Mouse (Mus musculus): ENCODE measurements at regions not wholly inside any gene's neighbourhood (a gene's known extent, or its start where the extent isn't known, plus 50 kb on each side); places are given as distances from the start of the nearest gene placed in this dataset.
A peak's percentile ranks its signal among the peaks of the same experiment; 100 is the strongest.

- no peak for TF ChIP-seq CTCF (conservative IDR thresholded peaks at IDR 0.05)
- no peak overlapping the region for H3K27ac ChIP-seq
- no peak for DNase-seq (ENCODE audit: low spot score in 2 of 2)
- no peak overlapping the region for H3K4me3 ChIP-seq
Observed at GRCm38 (mm10) chr16:83250346-83250745, 422.2 kb downstream of the Gm21833 start.

GRCm38 (mm10) chr16:83254183-83254582 lies 426.0 kb downstream of the Gm21833 start:
- TF ChIP-seq CTCF (conservative IDR thresholded peaks at IDR 0.05), result no peak
- DNase-seq (ENCODE audit: low spot score in 2 of 2), result peak in 1 of 2 experiments; percentile 1
- H3K27ac ChIP-seq, result no peak overlapping the region
- no peak overlapping the region for H3K4me3 ChIP-seq

GRCm38 (mm10) chr16:83271869-83272268 lies 443.7 kb downstream of the Gm21833 start:
- no peak overlapping the region for H3K27ac ChIP-seq
- DNase-seq (ENCODE audit: low spot score in 2 of 2), result no peak
- no peak for TF ChIP-seq CTCF (conservative IDR thresholded peaks at IDR 0.05)
- no peak overlapping the region for H3K4me3 ChIP-seq

- DNase-seq (ENCODE audit: low spot score in 2 of 2), result peak; percentile 13 to 16
- 0 out of 2 replicates have a peak overlapping the region, but pooled peaks have one; percentile 23 for H3K27ac ChIP-seq
- no peak overlapping the region for H3K4me3 ChIP-seq
- no peak for TF ChIP-seq CTCF (conservative IDR thresholded peaks at IDR 0.05)
Observed at GRCm38 (mm10) chr16:83316314-83316713, 488.1 kb downstream of the Gm21833 start.

- no peak for TF ChIP-seq CTCF (conservative IDR thresholded peaks at IDR 0.05)
- DNase-seq (ENCODE audit: low spot score in 2 of 2), result no peak
- H3K4me3 ChIP-seq, result no peak overlapping the region
- no peak overlapping the region for H3K27ac ChIP-seq
Observed at GRCm38 (mm10) chr16:83326826-83327225, 498.6 kb downstream of the Gm21833 start.

GRCm38 (mm10) chr16:83351069-83351468 lies 522.9 kb downstream of the Gm21833 start:
- TF ChIP-seq CTCF (conservative IDR thresholded peaks at IDR 0.05), result no peak
- Histone ChIP-seq H3K27ac (no peak overlapping the region), H3K4me3 (no peak overlapping the region)
- DNase-seq (ENCODE audit: low spot score in 2 of 2), result peak in 1 of 2 experiments; percentile 37

- no peak for DNase-seq (ENCODE audit: low spot score in 2 of 2)
- no peak for TF ChIP-seq CTCF (conservative IDR thresholded peaks at IDR 0.05)
- H3K4me3 ChIP-seq, result no peak overlapping the region
Observed at GRCm38 (mm10) chr16:83394581-83394980, 566.4 kb downstream of the Gm21833 start.

GRCm38 (mm10) chr16:83420676-83421075 lies 592.5 kb downstream of the Gm21833 start:
- peak; percentile 44 to 72 for DNase-seq (ENCODE audit: low spot score in 2 of 2)
- TF ChIP-seq CTCF (conservative IDR thresholded peaks at IDR 0.05), result no peak
- H3K27ac ChIP-seq, result no peak overlapping the region
- no peak overlapping the region for H3K4me3 ChIP-seq

More at GRCm38 (mm10) chr16:83394581-83394980, 566.4 kb downstream of the Gm21833 start:
- H3K27ac ChIP-seq, result no peak overlapping the region

GRCm38 (mm10) chr16:83423096-83423495 lies 594.9 kb downstream of the Gm21833 start:
- no peak overlapping the region for H3K27ac ChIP-seq
- H3K4me3 ChIP-seq, result no peak overlapping the region
- DNase-seq (ENCODE audit: low spot score in 2 of 2), result no peak
- TF ChIP-seq CTCF (conservative IDR thresholded peaks at IDR 0.05), result no peak
